Mouse (Mus musculus): ENCODE results near the gene Scamp2. TPM values are rescaled to one million over a fixed set of nuclear protein-coding genes. Genes with fewer than 3 reads are reported as not detected.

The Scamp2 gene
- polyA plus RNA-seq, 1 experiment from 2014 or later: 58.2 TPM

DNA sequence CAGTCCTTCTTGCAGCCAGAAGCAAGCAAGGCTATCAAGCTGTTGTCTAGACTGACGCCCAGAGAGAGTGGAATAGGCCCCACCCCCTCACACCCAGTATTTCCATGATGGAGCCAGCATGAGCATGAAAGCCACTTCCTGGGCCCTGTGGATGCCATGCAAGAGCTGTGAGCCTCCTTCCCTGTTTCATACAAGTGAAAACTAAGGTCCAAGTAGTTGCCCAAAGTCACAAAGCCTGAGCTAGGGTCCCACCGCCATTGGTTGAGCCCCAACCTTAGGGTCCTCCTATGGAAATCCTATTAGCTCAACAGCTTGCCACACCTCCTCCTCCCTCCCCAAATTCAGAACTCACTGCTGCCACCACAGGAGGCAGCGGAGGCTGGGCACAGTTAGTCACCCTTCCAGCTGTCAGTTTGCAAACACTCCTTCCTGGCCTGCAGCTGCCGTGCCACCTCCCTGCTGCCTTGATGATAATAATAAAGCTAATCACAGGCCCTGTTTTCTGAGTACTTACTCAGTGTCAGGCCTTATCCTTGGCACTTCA lies 72.8 kb downstream of the Scamp2 start:
- H3K4me2 ChIP-seq (ENCODE audit: low read depth, low read length, severe bottlenecking): no peak overlapping the region
- 0 out of 2 replicates have a peak, but pooled peaks cover 3% of the 10 kb centered on the region for H3K4me1 ChIP-seq (replicated peaks; ENCODE audit: control insufficient read depth, insufficient read depth, low read length)
- H3K36me3 ChIP-seq (ENCODE audit: control insufficient read depth, insufficient read depth, low read length): peaks cover 5% of the 10 kb centered on the region; the same call in 1 of the 2 replicates
- H3K27me3 ChIP-seq (ENCODE audit: control insufficient read depth, insufficient read depth, low read length): no peaks in the 10 kb centered on the region
- DNase-seq (ENCODE audit: low spot score): no peak
- no peaks in the 10 kb centered on the region for H3K9me3 ChIP-seq (ENCODE audit: control insufficient read depth, low read length)
- no peak overlapping the region for H3K9ac ChIP-seq (ENCODE audit: low read length)
- 42% methylated on average over 4 of the region's 4 CpGs for WGBS
- no peak overlapping the region for H3K27ac ChIP-seq (ENCODE audit: low read depth, low read length)
- no peak overlapping the region for H3K4me3 ChIP-seq (ENCODE audit: low read depth, low read length)
- ATAC-seq (replicated peaks; ENCODE audit: low FRiP score): no peak

DNA sequence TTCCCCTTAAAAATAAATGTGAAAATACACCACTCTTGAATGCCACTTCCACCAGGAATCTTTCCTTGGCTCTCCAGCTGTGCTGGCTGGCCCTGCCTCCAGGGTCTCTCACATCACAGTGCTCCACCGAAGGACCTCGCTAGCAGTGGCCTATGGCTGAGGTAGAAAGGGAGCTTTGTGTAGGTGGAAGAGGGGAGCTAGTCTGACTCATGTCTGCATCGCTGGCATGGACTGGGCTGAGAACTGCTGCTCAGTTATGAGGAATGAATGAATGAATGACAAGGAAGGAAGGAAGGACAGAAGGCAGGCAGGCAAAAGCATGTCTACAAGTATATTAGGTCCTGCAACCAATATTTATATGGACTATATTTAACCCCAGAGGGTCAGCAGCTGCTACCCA lies 76.5 kb downstream of the Scamp2 start:
- H3K9ac ChIP-seq (ENCODE audit: low read length): no peak overlapping the region
- DNase-seq (ENCODE audit: low spot score) (no peak), ATAC-seq (replicated peaks; ENCODE audit: low FRiP score) (no peak)
- WGBS: 62% methylated on average over 3 of the region's 3 CpGs
- peaks cover 12% of the 10 kb centered on the region; the same call in 1 of the 2 replicates for H3K4me1 ChIP-seq (replicated peaks; ENCODE audit: control insufficient read depth, insufficient read depth, low read length)
- H3K27ac ChIP-seq (ENCODE audit: low read depth, low read length): no peak overlapping the region
- H3K27me3 ChIP-seq (ENCODE audit: control insufficient read depth, insufficient read depth, low read length): no peaks in the 10 kb centered on the region
- H3K36me3 ChIP-seq (ENCODE audit: control insufficient read depth, insufficient read depth, low read length): no peaks in the 10 kb centered on the region
- no peak overlapping the region for H3K4me2 ChIP-seq (ENCODE audit: low read depth, low read length, severe bottlenecking)
- no peaks in the 10 kb centered on the region for H3K9me3 ChIP-seq (ENCODE audit: control insufficient read depth, low read length)
- H3K4me3 ChIP-seq (ENCODE audit: low read depth, low read length): no peak overlapping the region

DNA sequence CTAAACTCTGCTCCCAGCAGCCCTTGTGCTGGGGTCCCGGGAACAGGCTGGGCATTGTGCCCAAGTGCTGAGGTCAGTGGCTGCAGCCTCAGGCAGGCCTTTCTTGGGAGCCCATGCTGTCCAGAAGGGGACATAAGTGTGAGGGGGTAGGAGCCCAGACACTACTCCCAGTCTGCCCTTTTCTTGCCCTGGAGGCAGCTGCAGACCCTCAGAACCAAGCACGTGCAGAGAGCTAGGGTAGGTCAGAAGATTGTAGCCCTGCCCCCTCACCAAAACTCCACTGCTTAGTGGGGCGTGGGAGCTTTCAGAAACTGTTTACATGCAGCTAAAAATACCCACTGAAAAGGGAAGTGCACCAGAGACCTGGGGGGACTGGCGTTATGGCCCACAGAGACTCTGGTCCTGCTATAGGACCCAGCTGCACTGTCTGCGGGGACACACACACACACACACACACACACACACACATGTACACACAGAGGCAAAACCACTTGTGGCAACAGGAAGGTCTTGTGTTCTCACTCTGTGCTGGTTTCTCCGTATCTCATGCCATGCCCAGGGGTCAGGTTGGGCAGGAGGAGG lies 77.1 kb downstream of the Scamp2 start:
- Histone ChIP-seq H3K4me3 (ENCODE audit: low read depth, low read length) (no peak overlapping the region), H3K27ac (ENCODE audit: low read depth, low read length) (no peak overlapping the region), H3K4me2 (ENCODE audit: low read depth, low read length, severe bottlenecking) (no peak overlapping the region), H3K36me3 (ENCODE audit: control insufficient read depth, insufficient read depth, low read length) (no peaks in the 10 kb centered on the region), H3K9me3 (ENCODE audit: control insufficient read depth, low read length) (no peaks in the 10 kb centered on the region), H3K4me1 (replicated peaks; ENCODE audit: control insufficient read depth, insufficient read depth, low read length) (peaks cover 12% of the 10 kb centered on the region; the same call in 1 of the 2 replicates), H3K27me3 (ENCODE audit: control insufficient read depth, insufficient read depth, low read length) (no peaks in the 10 kb centered on the region), H3K9ac (ENCODE audit: low read length) (no peak overlapping the region)
- no peak for ATAC-seq (replicated peaks; ENCODE audit: low FRiP score)
- no peak for DNase-seq (ENCODE audit: low spot score)
- WGBS: 62% methylated on average over 6 of the region's 6 CpGs

Other genes starting within 250 kb of the Scamp2 start
- gene Ppcdc, start 120.8 kb upstream of the Scamp2 start, polyA plus RNA-seq (2014; fragmentation: Nextera tagmentation; extraction: Ambion mirVana): 26.5 and 29.5 TPM in 2 replicates
- gene Scamp5, start 92.9 kb upstream of the Scamp2 start, polyA plus RNA-seq (2014; fragmentation: Nextera tagmentation; extraction: Ambion mirVana): 15.5 and 17.4 TPM in 2 replicates
- 1.5 and 3.4 TPM in 2 replicates for gene Rpp25, start 56.9 kb upstream of the Scamp2 start, polyA plus RNA-seq (2014; fragmentation: Nextera tagmentation; extraction: Ambion mirVana)
- 624 and 635 TPM in 2 replicates for gene Cox5a, start 39.7 kb upstream of the Scamp2 start, polyA plus RNA-seq (2014; fragmentation: Nextera tagmentation; extraction: Ambion mirVana)
- 21.0 TPM in 2 replicates for gene Fam219b, start 23.4 kb upstream of the Scamp2 start, polyA plus RNA-seq (2014; fragmentation: Nextera tagmentation; extraction: Ambion mirVana)
- gene Mpi, start 8.2 kb upstream of the Scamp2 start, polyA plus RNA-seq (2014; fragmentation: Nextera tagmentation; extraction: Ambion mirVana): 55.1 and 65.5 TPM in 2 replicates
- gene Ulk3, start 28.5 kb downstream of the Scamp2 start, polyA plus RNA-seq (2014; fragmentation: Nextera tagmentation; extraction: Ambion mirVana): 12.6 and 15.1 TPM in 2 replicates
- gene Cplx3, start 45.3 kb downstream of the Scamp2 start, polyA plus RNA-seq (2014; fragmentation: Nextera tagmentation; extraction: Ambion mirVana): 0.15 TPM in 1 of 2 replicates, not detected in the other
- gene Lman1l, start 59.8 kb downstream of the Scamp2 start, polyA plus RNA-seq (2014; fragmentation: Nextera tagmentation; extraction: Ambion mirVana): not detected in 2 replicates
- gene Csk, start 92.7 kb downstream of the Scamp2 start, polyA plus RNA-seq (2014; fragmentation: Nextera tagmentation; extraction: Ambion mirVana): 32.9 and 39.5 TPM in 2 replicates
- gene Cyp1a2, start 122.8 kb downstream of the Scamp2 start, polyA plus RNA-seq (2014; fragmentation: Nextera tagmentation; extraction: Ambion mirVana): not detected in 2 replicates
- not detected in 2 replicates for gene Cyp1a1, start 127.0 kb downstream of the Scamp2 start, polyA plus RNA-seq (2014; fragmentation: Nextera tagmentation; extraction: Ambion mirVana)
- 25.1 and 27.4 TPM in 2 replicates for gene Edc3, start 147.6 kb downstream of the Scamp2 start, polyA plus RNA-seq (2014; fragmentation: Nextera tagmentation; extraction: Ambion mirVana)
- gene Clk3, start 204.9 kb downstream of the Scamp2 start, polyA plus RNA-seq (2014; fragmentation: Nextera tagmentation; extraction: Ambion mirVana): 91.5 and 102 TPM in 2 replicates